Mouse (Mus musculus) common myeloid progenitor, adult 5-6 weeks (primary cell): ENCODE measurements at regions not wholly inside any gene's neighbourhood (a gene's known extent, or its start where the extent isn't known, plus 50 kb on each side); places are given as distances from the start of the nearest gene placed in this dataset.

Experiments
- ATAC-seq: replicated peaks from 2 replicates; pipeline ENCODE4 v1.8.0; 2016; ENCODE audit warnings: low read depth, mild to moderate bottlenecking, moderate TSS enrichment, inconsistent platforms; ENCODE audit not compliant: poor library complexity, severe bottlenecking

DNA sequence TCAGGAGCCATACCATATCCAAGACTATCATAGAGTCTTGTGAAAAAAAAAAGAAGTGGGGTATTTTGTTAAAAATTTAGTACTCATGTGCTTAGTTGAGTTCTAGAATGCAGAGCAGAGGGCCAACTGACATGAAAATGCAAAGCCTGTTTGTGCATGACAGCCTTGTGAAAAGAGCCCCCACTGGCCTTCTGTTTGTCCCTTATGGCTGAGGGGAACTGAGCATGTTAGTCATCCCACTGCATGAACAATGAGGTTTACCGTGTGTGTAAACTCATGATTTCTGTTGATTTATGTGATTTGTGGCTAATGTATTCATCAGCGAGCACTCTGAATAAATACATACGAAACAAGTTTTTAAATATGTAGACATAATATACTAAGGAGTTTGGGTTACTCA lies 266.1 kb upstream of the Nox3 start:
- ATAC-seq: no peak

DNA sequence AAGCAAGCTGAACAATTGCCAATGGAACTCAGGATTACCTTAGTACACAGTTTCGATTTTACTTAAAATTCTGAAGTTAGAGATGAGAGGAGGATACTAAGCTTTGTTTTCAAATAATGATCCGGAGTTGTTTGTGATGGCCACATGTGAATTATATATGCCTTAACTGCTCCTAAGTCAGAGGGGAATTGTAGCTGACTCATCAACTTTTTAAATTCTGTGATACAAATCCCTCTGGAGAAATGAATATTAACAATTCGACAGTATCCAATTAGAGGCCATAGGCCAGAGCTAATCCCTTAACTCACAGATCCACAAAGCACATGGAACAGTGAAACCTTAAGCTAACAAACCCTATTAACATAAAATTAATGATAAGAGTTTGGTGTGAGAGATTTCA lies 250.5 kb upstream of the Nox3 start:
- no peak for ATAC-seq

DNA sequence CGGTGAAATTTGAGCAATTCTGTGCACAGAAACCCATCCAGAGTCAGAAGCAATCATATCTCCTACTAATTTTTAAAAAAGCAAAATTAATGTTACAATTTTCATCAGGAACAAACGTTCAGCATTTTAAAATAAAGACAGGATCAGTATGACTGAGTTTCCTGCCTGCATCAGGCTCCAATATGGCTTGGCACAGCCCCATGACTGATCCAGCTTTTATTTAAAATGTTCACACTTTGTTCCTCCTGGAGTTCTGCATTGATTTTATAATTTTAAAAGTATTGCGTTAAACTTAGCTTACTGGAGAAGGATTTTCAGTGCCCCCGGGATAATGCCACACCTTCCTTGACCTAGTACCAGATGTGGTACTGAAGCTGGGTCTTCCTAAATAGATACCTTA lies 240.3 kb upstream of the Nox3 start:
- ATAC-seq: no peak

GRCm38 (mm10) chr17:3933208-3933607 lies 237.1 kb upstream of the Nox3 start:
- no peak for ATAC-seq

DNA sequence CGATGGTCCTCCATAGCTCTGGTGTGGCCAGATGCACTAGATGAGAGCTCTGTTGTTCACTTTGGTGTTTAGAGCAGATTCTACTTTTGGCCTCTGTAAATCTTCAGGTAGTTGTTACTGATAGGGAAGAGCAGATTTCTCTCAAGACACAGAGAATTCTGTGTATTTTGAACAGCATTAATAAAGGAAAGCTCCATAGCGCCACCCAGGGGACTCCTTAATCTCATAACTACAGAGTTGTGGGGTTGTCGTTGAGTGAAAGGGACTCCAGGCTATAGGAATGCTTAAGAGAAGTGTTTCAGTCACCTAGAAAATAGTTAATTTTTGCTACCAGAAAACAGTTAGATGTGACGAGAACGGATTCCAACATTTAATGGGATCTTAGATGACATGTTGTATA lies 236.0 kb upstream of the Nox3 start:
- ATAC-seq: no peak

GRCm38 (mm10) chr17:3927106-3927505 lies 231.0 kb upstream of the Nox3 start:
- ATAC-seq: no peak

- no peak for ATAC-seq
Observed at GRCm38 (mm10) chr17:3920282-3920681, 224.2 kb upstream of the Nox3 start.

- no peak for ATAC-seq
Observed at GRCm38 (mm10) chr17:3892826-3893225, 196.8 kb upstream of the Nox3 start.

- ATAC-seq: no peak
Observed at GRCm38 (mm10) chr17:3883146-3883545, 187.1 kb upstream of the Nox3 start.

DNA sequence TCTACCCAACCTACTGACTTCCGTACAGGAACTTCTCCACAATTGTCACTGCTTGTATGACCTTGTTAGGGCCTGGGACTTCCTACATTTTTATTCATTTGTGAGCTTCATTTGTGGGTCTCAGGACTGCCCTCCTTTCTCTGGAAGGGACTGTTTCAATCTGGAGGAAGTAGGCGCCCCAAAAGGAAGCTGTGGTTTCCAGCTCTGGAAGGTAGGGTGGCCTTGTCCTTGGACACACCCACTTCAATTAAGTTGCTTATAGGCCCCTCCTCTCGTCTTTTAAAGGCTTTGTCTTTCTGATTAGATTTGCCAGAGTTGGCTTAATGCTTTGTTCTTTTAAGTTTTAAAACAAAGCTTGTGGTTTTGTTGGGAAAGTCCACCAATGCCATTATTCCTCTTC lies 183.0 kb upstream of the Nox3 start:
- ATAC-seq: peak; percentile 91

GRCm38 (mm10) chr17:3869459-3870194 lies 173.6 kb upstream of the Nox3 start:
- ATAC-seq: no peak

DNA sequence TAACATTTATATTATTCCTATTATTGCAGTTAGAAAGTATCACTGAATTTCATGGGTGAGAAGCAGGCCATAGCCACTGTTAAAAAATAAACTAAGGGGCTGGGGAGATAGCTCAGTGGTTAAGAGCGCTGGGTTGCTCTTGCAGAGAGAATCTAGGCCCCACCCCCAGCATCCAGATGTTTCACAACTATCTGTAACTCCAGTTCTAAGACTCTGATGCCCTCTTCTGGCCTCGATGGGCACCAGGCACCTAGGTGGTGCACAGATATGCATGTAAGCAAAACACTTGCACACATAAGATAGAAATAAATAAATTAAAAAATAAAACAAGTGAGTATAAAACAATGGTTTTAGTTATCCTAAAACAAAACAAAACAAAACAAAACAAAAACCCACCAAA lies 166.3 kb upstream of the Nox3 start:
- no peak for ATAC-seq

DNA sequence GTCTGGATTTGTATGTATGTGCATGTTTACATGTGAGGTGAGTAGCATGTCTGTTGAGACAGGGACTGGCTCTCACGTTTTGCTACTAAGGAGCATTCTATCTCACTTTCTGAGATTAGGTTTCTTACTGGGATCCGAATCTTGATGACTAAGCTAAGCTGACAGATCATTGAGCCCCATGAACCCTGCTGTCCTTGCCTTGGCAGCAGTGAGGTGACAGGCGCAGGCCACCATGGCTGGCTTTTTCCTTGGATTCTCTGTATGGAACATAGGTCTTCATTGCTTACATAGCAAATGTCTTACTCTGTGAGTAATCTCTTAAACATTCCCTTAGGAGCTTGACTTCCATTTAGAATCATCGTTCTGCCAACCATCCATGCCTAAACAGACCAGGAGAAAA lies 140.3 kb upstream of the Nox3 start:
- ATAC-seq: no peak

DNA sequence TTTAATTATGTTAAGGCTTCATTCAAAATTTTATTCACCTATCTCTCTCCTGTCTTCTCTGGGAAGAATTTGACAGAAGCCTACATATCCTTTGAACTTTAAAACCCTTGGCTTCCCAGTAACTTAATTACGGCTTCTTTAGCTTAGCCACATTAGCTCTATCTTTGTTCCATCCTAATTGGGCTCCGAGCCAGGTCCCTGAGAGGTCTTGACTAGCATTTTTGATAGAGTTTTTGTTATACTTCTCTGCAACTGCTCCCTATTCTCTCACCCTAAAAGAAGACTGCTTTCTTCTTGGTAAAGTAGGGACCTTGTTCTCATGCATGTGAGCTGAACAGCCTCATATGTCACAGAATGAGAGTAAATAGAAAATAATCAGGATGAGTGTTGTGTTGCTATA lies 115.1 kb upstream of the Nox3 start:
- no peak for ATAC-seq

DNA sequence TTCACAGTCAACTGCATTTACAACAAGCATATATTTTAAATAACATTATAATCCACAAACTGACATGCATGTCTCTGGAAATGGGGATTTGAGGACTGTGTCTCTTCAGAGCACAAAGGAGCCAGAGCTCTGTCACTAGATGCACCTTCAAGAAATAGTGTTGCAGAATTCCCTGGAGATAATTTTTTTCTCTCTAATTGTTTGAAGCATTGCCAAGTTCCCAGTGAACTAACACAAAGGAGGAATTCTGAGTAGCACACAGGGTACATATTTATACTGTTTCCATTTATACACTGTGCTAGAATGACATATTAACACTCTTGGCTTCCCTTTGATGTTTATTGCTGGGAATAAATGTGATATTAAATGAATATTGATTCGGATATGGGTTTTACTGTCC lies 107.4 kb upstream of the Nox3 start:
- ATAC-seq: no peak

DNA sequence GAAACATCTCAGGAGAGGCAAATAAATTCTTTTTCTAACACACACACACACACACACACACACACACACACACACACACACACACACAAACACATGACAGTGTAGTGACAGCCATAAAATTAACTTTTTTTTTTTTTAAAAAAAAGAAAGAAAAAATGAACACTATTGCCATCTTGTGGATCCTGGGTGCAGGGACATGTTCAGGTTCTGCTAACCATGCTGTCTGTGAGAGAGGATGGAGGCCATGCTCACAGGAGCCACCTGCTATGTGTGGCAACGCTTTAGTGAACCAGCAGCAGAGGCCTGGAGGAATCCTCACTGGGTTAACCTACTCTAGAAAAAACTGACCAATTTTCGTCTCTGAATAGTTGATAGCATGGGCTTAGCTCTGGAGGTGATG lies 96.5 kb upstream of the Nox3 start:
- ATAC-seq: peak; percentile 76

DNA sequence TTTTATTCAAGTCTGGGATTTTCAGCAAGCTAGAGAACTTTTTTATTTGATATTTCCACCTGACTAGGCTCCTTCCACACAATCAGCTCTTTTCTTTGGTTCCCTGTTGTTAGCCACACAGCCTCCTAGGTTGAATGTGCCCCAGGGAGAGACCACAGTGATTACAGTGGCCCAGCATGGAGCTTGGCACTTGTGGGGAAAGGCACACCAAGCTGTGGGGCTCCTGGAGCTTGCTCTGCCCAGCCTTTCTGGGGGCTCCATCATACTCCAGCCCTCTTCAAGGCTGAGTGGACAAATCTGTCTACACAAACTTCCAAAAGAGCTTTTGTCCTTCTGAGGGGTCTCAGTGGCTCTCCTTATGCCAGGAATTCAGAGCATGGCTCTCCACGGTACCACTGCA lies 86.1 kb upstream of the Nox3 start:
- no peak for ATAC-seq

DNA sequence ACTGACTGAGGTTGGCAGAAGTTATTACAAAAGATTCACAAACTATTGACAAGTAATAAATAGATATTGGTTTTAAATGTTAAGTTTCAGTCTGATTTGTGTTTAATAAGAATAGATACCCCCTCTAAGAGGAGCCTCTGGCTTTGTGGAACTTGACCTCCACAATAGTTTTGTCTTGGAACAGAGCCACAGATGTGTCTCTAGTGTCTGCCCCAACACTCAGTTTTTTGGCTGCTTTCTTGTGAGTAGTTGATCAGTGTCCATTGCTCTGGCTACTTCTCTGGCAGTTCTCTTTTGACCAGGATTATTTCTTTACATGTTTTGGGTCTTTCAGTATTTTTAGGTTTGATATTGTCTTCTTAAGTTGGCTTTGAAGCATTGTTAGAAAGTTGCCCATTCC lies 81.6 kb upstream of the Nox3 start:
- no peak for ATAC-seq

DNA sequence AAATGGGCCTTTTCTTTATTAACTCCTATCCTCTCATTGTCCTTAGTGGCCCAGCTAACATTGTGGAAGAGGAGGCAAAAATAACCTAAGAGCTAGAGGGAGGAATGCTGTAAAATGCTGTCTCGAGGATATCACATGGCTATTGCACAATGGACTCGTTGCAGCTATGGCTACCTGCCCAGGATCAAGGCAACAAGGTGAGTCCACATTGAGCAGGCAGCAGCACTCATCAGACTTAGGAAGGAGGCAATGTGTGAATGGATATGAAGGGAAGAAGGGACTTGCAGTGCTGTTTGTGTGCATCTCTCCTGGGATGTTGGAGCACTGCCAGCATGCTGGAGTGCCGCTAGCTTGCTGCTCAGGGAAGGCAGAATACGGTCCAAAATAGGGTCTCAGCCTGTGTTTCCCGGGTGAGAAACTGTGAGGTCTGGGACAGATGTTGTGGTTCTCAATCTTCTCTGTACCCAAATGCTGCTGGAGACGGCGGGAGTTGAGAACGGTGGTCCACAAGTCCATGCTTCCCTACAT lies 51.8 kb upstream of the Nox3 start:
- no peak for ATAC-seq
